Mouse (Mus musculus): Measurements from ENCODE around the gene Def6.

DNA sequence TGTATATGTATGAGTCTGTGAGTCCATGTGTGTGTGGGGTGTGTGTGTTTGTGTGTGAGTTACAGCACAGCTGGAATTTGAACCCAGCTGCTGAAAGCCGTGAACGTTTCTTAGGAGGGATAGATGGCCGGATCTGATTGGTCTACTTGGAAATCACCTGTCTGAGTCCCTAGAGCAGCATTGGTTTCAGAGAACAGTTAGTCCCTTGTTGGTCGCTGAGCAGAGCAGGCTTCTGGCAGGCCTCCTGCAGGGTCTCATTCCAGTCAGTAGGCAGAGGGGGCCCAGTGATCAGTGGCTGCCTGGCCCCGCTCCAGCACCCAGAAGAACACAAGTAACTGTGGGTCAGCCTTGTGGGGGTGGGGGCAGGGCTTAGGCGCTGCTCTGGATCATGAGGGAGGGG is 37.1 kb downstream of the Def6 start:
- TF ChIP-seq CTCF (IDR thresholded peaks at IDR 0.05; ENCODE audit: low read depth) = no peak
- TF ChIP-seq EP300 (optimal IDR thresholded peaks at IDR 0.05) = no peak
